Mouse (Mus musculus) CH12F3 (cell line): Measurements from ENCODE around the gene Ccdc9.
"Not testable (repeated sequence)": the region's sequence is repeated elsewhere in the genome, so short reads cannot be mapped to it uniquely, and the experiment has no call there.

Experiments
- in situ Hi-C: fragments of 300-500 bp; cut with MboI; formaldehyde crosslinking; loops from 2 replicates; pipeline ENCODE4 v1.14.3; 2020; ENCODE audit warnings: low sequenced_read_pairs

Ccdc9 gene

DNA sequence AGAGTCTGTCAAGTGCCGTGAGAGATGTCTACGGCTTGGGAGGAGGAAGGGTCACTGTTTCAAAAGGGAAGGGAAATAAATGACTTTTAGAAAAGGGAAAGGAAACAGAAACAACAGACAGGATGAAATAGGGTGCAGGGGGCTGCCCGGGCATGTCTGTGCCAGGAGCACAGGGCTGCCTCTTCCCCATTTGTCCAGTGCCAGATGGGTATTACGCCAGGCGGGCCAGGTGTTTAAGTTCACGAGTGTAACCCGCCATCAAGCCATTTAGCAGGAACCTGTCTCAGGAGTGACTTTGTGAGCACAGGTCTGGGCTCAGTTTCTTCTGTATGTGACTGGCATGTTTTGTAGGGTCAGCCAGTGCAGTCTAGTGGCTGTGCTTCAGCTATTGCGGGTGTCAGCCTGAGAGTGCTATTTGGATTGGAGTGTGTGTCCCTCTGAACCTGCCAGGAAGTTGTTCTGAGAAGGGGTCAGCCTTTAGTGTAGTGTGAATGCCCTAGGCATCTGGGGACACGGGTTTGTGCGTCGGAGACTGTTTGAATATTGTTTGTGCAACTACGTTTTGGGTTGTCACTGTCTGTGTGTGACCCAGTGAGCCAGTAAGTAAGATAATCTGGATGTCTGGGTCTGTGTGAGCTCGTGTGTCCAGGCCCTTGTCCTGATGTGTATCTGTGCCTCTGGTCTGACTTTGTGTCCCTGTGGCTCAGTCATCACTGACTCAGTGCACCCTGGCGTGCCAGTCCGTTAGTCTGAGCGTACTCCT lies 22.1 kb upstream of the Ccdc9 start:
- in situ Hi-C loops: no loop called here

DNA sequence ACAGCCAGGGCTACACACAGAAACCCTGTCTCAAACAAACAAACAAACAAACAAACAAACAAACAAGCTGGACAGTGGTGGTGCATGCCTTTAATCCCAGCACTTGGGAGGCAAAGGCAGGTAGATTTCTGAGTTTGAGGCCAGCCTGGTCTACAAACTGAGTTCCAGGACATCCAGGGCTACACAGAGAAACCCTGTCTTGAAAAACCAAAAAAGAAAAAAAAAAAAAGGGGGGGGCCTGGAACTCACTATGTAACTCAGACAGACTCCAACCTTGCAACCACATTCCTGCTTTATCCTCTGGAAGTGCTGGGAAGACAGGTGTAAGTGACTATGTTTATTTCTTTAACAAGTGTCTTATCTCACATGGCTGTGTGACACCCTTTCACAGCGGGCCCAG lies 21.5 kb upstream of the Ccdc9 start, which contains the start of gene Bbc3:
Gene Bbc3, plus strand, starts transcription at position 301 of the 400 bp plus-strand sequence.
- in situ Hi-C loops: not testable (repeated sequence)

DNA sequence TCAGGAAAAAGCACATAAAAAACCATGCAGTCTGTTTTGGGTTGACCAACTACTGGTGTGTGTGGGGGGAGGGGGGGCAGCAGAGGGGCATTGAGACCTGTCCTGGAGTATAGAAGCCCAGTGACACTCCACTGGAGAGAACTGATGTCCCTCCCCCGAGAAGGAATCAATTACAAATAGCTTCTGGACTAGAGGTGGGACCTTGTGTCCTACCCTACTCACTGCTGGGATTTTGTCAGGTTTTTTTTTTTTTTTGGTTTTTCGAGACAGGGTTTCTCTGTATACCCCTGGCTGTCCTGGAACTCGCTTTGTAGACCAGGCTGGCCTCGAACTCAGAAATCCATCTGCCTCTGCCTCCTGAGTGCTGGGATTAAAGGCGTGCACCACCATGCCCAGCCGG lies 20.5 kb upstream of the Ccdc9 start:
- in situ Hi-C loops: not testable (repeated sequence)

DNA sequence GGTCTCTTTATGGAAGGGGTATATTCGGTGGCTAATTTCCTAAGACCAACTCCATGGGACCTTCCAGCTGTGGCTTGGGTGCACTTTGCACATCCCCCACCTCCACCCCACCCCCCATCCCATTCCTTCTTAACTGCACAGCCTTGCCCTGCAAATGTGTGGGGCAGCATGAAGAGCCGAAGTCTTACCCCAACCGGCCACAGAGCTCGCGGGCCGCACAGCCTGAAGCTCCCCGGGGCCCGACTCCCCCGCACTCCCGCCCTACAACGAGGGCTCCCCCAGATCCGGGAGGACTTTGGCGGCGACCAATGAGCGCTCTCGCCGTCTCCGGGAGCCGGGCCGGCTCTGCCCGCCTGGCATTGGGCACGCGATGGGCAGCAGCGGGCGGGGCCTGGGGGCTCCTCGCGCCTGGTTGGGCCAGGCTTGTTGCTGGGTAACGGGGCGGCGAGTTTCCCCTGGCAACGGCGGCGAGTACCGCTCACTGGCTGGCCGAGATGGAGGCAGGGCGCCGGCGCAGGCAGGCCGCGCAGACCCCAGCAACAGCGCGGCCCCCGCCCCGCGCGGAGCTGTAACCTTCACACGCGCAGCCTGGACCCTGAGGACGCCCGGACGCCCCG lies 12.9 kb upstream of the Ccdc9 start:
- in situ Hi-C loops: no loop called here

DNA sequence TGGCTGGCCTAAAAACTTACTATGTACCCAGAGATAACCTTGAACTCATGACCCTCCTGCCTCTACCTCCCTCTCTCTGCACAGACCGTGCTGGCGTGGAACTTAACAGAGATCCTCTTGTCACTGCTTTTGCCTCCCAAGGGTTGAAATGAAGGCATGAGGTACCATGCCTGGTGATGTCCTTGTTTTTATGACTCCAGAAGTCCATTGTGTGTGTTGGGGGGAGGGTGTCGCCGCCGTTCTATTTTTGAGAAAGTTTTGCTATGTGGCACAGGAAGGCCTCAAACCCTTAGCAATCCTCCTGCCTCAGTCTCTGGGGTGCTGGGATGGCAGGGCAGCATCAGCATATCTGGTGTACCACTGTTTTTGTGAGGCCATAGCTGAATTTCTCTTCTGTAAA lies 12.3 kb upstream of the Ccdc9 start:
- in situ Hi-C loops: no loop called here

DNA sequence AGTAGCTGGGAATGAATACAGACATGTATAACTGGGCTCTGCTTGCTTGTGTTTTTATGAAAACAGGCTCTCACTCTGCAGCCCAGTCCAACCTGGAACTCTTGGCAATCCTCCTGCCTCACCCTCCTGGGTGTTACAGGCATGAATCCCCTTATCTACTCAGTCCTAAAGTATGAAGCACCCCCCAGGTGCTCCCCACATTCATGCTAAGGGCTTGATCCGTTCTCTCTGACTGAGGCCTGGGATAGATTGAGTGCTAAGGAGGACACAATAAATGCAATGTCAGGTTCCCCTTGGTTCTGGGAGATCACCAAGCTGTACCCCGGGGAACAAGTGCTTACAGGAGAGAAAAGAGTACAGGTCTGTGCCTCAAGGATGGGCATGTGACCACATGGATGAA lies 11.0 kb upstream of the Ccdc9 start:
- in situ Hi-C loops: no loop called here

DNA sequence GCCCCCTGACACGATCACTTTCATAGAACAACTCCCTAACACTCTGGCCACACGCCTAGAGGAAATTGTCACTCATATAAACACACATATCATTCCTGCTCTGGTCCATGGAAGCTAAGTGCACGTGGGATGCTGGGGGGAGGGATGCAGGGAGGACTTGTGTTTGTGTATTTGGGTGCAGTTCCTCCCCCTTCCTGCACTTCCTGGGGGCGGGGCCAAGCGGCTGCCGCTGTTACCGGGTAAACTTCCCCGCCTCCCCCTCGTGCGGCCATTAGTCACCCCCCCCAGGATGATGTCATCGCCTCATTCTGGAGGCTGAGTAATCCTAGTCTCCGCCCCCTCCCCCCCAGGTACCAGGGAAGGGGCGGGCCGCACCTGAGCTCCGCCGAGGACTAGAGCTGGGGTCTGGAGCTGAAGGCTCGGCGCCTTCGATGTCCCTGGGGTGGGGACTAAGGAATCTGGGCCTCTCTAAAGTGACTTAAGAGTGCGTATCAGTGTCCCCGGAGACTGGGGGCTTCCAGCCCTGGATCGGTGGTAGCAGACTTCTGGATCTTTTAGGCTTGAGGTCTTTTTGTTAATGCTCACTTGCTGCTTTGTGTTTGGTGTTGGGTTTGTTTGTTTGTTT lies 10.3 kb upstream of the Ccdc9 start:
- in situ Hi-C loops: no loop called here

DNA sequence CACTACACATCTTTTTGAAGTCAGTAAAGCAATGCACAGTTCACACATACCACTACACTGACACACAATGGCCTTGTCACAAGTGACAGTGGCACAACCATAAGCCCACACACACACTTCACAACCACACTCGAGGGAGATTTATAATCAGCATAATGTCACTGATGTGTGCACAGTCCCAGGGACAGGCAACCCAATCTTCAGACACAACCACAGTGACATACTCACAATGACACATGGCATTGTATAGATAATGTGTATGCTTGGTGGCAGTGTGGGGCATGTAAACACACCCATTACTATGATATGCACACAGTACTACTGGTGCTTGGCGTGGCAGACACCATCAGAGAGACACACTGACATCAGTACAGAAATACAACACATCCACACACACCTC lies 9.6 kb upstream of the Ccdc9 start:
- in situ Hi-C loops: no loop called here

DNA sequence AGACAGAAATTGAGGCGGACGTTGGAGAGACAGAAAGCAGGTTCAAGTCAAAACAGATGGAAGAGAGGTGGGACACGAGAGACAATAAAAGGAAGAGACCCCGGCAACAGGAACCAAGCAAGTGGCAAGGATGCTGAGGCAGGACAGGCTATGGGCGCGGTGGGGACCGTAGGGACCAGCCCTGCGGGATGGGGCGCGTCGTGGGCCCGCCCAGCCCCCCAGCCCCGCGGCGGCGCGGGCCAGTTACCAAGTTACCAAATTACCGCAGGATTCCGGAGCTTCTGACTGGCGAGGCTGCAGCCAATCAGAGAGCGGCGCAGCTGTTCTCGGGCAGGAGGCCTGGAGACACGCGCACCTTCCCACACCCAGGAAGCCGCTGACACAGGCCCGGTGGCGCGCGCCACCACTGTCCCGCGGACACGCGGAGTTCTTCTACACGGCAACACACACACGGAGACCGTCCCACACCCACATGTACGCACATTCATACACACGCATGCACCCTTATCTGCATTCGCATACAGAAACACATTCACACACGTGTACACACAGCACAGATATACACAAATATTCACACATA lies 8.8 kb upstream of the Ccdc9 start:
- in situ Hi-C loops: no loop called here

DNA sequence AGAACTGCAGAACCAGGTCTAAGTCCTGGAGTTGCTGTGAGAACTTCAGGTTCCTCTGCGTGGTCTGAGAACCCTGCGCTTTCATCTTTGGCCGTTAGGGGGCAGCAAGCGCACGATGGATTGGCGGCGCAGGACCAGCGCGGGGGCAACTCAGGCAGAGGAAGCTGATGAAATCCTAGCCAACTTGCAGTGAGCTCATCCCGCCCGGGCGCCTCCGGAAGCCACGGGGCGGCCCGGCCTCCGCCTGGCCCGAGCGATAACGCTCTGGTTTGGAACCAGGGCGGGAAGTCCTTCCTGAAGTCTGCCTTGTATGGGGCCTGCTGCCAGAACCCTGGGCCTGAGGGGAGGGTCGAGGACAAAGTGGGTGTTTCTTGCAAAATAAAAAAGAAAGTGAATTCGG lies 8.2 kb upstream of the Ccdc9 start:
- in situ Hi-C loops: no loop called here

DNA sequence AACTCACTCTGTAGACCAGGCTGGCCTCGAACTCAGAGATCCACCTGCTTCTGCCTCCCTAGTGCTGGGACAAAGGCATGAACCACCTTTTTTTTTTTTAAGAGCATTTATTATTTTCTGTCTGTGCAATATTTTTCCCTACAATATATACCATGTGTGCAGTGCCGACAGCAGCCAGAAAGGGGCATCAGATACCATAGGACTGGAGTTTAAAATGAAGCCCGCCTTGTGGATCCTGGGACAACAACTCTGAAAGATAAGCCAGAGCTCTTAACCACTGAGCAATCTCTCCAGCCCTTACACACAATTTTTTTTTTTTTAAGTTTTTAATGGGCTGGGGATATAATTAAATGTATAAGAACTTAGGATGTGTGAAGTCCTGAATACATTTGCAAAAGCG lies 7.8 kb upstream of the Ccdc9 start:
- in situ Hi-C loops: no loop called here

DNA sequence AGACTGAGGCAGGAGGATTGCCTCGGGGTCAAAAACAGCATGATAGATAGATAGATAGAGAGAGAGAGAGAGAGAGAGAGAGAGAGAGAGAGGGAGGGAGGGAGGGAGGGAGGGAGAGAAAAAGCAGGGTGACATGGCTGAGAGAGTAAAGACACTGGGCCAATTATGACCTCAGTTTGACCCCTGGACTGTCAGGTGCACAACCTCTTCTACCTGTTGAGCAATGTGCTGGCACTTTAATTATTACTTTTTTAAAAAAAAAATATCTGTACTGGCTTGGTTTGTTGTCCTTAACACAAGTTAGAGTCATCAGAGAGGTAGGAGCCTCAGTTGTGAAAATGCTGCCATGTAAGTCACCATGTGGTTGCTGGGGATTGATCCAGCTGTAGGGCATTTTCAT lies 1.2 kb upstream of the Ccdc9 start:
- in situ Hi-C loops: no loop called here

DNA sequence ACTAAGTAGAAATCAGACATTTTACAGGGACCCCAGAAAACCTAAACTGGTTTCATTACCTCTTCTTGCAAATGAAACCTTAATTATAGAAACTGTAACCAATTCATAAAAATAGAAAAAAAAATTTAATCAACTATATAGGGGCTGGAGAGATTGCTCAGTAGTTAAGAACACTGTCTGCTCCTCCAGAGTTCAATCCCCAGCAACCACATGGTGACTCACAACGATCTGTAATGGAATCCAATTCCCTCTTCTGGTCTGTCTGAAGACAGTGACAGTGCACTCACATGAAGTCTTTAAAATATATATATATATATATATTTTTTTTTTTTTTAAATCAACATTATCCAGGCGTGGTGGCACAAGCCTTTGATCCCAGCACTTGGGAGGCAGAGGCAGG lies 421 bp upstream of the Ccdc9 start:
- in situ Hi-C loops: no loop called here

DNA sequence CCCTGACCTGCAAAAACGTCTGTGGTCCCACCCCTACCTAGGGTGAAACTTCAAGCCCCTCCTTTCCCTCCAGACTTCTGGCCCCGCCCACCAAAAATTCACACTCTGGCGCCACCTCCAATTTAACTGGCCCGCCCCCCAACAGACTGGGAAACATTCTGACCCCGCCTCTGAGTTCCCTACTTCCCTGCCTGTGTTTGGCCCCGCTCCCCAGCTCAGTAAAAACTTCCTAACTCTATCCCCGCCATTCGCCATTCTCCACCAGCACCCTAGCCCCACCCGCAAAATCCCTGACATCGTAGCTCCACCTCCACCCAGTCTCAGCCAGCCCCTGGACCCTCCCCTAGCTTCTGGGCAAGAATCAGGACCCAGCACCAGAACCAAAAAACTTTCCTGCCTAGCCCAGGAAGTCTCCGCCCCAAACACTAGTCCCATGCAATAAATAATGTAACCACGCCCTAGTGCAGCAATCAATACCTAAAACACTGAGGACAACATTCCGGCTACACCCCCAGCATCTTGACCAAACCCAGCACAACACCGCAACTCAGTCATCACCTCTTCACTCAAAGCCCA lies 1.1 kb downstream of the Ccdc9 start:
- in situ Hi-C loops: no loop called here

DNA sequence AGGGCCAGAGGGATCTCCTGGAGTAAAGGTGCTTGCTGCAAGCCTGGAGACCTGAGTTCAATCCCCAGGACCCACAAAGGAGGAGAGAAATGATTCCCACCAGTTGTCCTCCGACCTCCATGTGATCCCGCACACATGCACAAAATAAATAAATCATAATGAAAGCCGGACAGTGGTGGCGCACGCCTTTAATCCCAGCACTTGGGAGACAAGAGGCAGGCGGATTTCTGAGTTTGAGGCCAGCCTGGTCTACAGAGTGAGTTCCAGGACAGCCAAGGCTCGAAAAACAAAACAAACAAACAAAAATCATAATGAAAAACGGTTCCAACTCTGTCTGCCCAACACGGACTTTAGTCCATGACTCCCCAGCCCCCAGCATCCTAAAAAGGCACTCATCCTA lies 1.7 kb downstream of the Ccdc9 start:
- in situ Hi-C loops: no loop called here

DNA sequence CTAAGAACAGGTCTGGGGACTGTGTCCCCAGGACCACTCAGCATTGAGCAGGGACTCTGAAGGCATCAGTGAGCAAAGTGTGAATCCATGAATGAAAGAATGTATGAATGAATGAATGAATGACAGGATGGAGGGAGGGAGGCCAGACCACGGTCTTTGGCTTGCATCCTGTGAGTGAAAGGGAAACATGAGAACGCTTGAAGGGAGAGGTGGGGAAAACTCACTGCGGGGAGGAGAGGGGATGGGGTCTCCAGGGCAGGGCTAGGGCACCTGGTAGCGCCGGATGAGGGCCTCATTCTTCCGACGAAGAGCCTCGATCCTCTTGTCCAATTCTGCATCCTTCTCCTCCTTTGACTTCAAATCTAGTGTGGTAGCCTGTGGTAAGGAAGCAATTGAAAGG lies 2.6 kb downstream of the Ccdc9 start:
- in situ Hi-C loops: no loop called here

DNA sequence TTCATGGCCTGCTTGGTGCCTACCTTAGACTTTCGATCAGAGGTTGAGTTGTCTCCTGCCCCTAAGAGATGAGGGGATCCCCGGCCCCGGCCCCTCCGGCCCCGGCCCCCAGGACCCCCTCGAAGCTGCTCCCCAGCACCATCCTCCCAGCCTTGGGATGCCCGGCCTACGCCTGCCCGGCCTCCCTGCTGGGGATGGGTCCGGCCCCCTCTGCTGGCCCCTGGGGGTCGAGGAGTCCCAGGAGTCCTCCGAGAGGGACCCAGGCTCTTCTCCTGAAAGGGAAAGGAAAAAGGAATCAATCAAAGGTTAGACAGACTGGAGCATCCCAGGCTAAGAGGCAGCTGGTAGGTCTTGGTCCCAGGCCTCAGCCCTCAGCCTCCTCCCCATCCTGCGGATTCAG lies 4.3 kb downstream of the Ccdc9 start:
- in situ Hi-C loops: no loop called here

DNA sequence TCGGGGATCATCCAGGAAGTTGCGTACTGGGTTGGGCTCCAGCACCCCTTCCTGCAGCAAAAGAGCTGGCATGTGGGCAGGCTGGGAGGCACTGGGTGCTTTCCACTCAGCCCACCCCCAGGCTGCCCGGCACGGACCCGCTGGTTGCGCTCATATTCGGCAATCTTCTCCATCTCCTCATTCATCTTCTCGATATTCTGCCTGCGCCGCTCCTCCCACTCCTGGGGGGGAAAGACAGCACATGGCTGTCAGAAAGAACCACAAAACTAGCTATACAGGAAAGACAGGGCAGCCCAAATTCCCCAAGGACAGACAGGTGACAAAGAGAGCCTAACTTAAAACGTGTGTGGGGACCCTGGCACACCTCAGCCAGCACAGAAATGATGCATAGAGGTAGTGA lies 5.9 kb downstream of the Ccdc9 start:
- in situ Hi-C loops: no loop called here

DNA sequence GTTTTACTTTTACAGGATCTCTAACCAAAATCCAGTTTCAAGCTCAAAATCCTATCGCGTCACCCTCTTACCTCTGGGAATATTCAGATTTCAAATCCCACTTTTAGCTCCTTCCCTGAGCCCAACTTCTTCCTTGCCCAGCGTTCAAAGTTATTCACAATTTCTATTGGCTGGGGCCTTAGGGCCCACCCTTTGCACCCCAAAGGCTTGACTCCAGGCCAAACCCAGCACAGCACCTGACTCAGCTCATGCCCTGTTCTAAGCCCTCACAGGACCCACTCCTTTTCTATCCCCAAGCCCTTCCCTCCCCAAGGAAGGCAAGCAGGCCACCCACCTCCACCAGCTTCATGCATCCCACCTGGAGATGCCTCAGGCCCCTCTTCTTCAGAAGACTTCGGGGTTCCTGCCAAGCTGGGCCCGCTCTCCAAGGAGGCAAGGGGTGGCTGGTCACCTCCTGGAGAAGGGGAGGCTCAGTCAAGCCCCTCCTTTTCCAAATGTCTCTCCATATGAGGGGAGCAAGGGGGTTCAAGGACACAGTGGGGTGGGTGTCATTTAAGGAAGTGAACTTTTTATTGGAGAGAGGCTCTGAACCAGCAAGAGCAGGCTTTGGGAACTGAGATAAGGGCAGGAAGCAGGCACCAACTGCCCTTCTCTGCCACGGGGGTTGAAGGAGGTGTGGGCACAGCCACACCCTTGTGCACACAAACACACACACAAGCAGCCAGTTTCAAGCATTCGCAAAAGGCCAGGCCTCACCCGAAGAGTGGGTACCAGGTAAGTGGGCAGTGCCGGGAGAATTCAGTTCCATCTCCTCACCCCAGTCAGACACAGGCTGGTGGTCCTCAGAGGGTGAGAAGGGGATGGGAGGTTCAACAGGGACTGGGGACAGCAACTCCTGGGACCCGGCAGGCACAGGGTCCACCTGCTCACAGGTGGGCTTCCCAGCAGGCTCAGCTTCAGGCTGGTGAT lies 11.4 kb downstream of the Ccdc9 start:
- in situ Hi-C loops: no loop called here

DNA sequence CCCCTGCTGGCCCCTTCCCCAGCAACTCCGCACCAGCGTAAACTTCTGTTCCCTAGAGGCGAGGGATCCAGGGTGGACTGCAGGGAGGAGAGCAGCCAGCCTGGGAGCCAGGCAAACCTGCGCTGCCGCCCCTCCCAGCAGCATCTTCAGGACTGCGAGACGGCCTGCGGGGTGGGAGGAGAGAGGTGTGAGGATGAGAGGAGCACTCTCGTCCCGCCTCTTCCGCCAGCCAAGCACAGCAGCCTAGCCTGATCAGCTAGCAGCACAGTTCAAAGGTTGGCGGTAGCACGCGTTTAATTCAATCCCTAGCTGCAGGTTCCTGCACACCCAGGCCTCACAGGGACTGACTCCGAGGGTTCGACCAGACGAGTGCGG lies 12.8 kb downstream of the Ccdc9 start:
- in situ Hi-C loops: no loop called here
